Mouse (Mus musculus): Measurements from ENCODE around the gene Kdr.

Kdr gene

DNA sequence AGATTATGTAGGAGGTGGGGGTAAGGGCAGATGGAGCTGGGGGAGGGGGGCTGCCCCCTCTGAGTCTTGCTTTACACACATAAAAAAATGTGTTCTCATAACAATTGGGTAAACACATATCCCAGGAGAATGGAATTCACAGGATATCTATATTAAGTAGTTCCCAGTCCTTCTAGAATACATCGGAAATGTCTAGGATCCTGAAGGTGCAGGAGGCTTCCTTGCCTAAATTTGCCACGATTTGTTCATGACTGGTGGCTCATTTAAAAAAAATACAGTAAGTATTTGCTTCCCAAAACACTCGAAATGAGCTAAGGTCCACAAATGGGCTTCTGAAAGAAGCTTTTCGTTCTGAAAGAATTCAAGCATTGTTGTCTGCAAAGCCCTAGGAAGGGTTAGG, 61.0 kb downstream of the Kdr start:
- DNase-seq (ENCODE audit: low spot score), result no peak

DNA sequence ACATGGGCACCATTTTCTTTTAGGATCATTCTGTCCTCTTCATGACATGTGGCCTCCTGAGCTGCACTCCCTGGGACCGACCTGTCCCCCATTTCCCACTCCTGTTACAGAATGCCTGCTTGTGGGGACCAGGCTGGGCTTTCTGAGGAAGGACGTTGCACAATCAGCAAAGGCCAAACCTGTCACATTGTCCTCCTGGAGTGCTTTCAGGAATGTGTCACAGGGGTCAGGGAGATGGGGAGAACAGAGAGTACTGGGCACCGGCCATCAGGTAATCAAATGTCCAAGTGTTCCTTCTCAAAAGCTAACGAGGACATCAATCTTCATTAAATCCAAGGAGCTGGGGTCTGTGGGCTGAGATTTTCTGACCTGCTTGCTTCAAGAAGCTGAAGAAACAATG, 72.2 kb downstream of the Kdr start:
- no peak for DNase-seq (ENCODE audit: low spot score)

DNA sequence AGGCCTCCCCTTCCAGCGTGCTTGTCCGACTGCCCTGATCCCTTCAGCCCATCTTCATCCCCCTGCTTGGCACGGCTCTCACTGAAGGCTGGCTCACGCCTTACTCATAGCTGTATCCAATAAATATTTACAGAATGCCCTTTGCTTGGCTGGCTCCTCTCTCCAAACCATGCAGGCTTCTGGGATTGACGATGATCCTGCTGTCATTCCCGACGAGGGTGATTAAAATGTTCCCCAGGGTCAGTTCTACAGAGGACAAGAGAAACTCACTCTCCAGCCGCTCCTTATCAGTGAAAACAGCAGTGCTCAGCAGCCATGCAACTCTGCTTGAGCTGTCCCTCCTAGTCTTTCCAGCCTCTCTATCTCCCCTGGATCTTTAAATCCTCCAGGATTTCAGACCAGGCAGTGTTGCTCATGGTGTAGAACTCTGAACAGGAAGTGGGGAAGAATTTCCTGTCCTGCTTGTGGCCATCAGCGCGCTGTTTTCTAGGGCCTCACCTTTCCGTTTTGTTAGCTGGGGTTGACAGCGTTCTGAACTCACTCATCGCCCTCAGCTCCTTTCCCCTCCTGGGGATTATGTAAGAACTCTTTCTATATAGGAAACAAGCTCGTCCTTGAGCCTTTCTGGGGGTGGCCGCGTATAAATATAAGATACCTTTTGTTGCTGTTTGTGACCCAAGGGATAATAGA, 77.9 kb downstream of the Kdr start:
- DNase-seq (ENCODE audit: low spot score), result no peak

DNA sequence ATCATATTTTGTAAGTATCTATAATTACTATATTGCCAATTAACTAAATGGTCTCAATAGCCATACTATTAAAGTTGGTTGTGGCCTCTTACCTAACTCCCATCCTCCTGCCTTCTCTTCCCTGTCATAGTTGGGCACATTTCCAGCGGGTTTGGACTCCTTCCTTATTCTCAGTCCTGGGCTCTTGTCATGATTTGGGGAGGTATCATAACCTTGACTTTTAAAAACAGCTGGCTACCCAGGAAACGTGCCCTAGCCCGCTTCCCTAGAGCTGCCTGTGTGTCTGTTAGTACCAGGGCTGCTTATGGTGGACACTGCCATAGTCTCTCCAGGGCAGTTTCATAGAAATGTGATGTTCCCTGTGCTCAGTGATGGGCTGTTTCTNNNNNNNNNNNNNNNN, 82.9 kb downstream of the Kdr start:
- no peak for DNase-seq (ENCODE audit: low spot score)

DNA sequence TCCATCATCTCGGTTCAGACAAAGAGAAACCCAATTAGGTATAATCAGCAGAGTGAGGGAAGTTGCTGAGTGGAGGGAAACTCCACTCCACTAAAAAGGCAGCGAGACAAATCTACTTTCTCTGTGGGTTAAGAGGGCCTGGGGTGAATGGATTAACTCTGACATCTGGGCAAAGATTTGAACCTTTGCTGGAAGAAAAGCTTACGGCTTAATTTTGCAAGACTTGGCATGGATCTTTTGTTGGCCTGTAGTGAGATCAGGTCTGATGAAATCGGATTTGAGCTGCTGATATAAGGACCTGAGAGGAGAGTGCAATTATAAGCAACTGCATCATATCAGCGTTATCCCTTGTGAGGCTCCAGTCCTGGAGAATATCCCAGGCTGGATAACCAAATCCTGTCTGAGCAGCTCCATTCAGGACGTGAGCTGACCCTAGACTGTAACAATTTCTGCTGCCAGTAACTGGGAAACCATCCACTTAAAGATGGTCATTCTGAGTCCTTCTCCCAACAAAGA, 85.2 kb downstream of the Kdr start:
- no peak for DNase-seq (ENCODE audit: low spot score)
